Mouse (Mus musculus) spleen, adult 2 months (tissue): ENCODE results near the gene Ndufs2. TPM values are rescaled to one million over a fixed set of nuclear protein-coding genes. Genes with fewer than 3 reads are reported as not detected.
A peak's percentile ranks its signal among the peaks of the same experiment; 100 is the strongest.

Experiments
- DNase-seq, 2 experiments: peaks; one replicate each; pipeline versions ENCODE4 v3.0.0 to v3.0.0-alpha.2; 2012 to 2021; ENCODE audit warnings: low spot score in 2 of 2, low read depth in 1 of 2
- H3K27ac ChIP-seq: fragments of 200-500 bp; 2 replicates; pipeline ENCODE4 v1.5.1; 2012; ENCODE audit warnings: low read length, inconsistent platforms; ENCODE audit not compliant: insufficient read depth
- H3K27me3 ChIP-seq: fragments of 200-500 bp; 2 replicates; pipeline ENCODE4 v1.6.1; 2012; ENCODE audit warnings: mild to moderate bottlenecking, moderate library complexity, low read length, inconsistent platforms; ENCODE audit not compliant: control insufficient read depth, insufficient read depth
- H3K36me3 ChIP-seq: fragments of 200-500 bp; 2 replicates; pipeline ENCODE4 v1.6.1; 2012; ENCODE audit warnings: mild to moderate bottlenecking, low read length, inconsistent platforms; ENCODE audit not compliant: control insufficient read depth, insufficient read depth
- H3K4me1 ChIP-seq: fragments of 200-500 bp; 2 replicates; pipeline ENCODE4 v1.6.1; 2011; ENCODE audit warnings: inconsistent platforms; ENCODE audit not compliant: control insufficient read depth, insufficient read depth, insufficient read length
- H3K4me3 ChIP-seq: fragments of 200-500 bp; 2 replicates; pipeline ENCODE4 v1.5.1; 2011; ENCODE audit warnings: mild to moderate bottlenecking, inconsistent platforms; ENCODE audit not compliant: insufficient read depth, insufficient read length; ENCODE audit errors: extremely low read depth
- CTCF ChIP-seq: fragments of 200-500 bp; IDR thresholded peaks from 2 replicates; pipeline ENCODE4 v1.5.1; 2011; ENCODE audit warnings: mild to moderate bottlenecking, inconsistent platforms; ENCODE audit not compliant: insufficient read depth, insufficient read length, insufficient replicate concordance; ENCODE audit errors: extremely low read depth
- POLR2A ChIP-seq: fragments of 200-500 bp; IDR thresholded peaks from 2 replicates; pipeline ENCODE4 v1.6.1; 2011; ENCODE audit warnings: low read depth, low read length, inconsistent platforms
- WGBS: fragments of 180-500 bp; shearing (Covaris S2); methylation state at CpG from one replicate; pipeline ENCODE4 v1.1.7; 2018; 5-methylcytosine and 5-hydroxymethylcytosine counted together
- polyA plus RNA-seq: library from polyadenylated mRNA; depleted of rRNA; stranded (reverse); fragments of >200 nt; gene quantifications from 2 replicates; pipeline ENCODE4 v1.2.3, GENCODE M21; 2012

The Ndufs2 gene
- polyA plus RNA-seq, 1 experiment: 59.6 TPM

- Histone ChIP-seq H3K36me3 (peaks cover 6% of the 10 kb centered on the region; the same call in 1 of the 2 replicates), H3K4me3 (no peak overlapping the region), H3K4me1 (peaks cover 5% of the 10 kb centered on the region; the same call in 1 of the 2 replicates), H3K27ac (no peak overlapping the region), H3K27me3 (no peaks in the 10 kb centered on the region)
- TF ChIP-seq POLR2A (no peak), CTCF (no peak)
- WGBS: 85% methylated on average over 3 of the region's 3 CpGs
- no peak for DNase-seq
Measured at GRCm38 (mm10) chr1:171230215-171230614, 21.0 kb downstream of the Ndufs2 start.

- WGBS: 88% methylated on average over 6 of the region's 6 CpGs
- no peak for TF ChIP-seq CTCF
- TF ChIP-seq POLR2A: no peak
- Histone ChIP-seq H3K36me3 (peaks cover 1% of the 10 kb centered on the region; the same call in 1 of the 2 replicates), H3K4me1 (peaks cover 5% of the 10 kb centered on the region; the same call in 1 of the 2 replicates), H3K27ac (no peak overlapping the region), H3K4me3 (no peak overlapping the region), H3K27me3 (no peaks in the 10 kb centered on the region)
- no peak for DNase-seq
Measured at GRCm38 (mm10) chr1:171229750-171230149, 21.4 kb downstream of the Ndufs2 start.

- Histone ChIP-seq H3K4me1 (peaks cover 9% of the 10 kb centered on the region; the same call in 1 of the 2 replicates), H3K27ac (no peak overlapping the region), H3K4me3 (no peak overlapping the region), H3K27me3 (no peaks in the 10 kb centered on the region), H3K36me3 (no peaks in the 10 kb centered on the region)
- DNase-seq: no peak
- no peak for TF ChIP-seq CTCF
- TF ChIP-seq POLR2A: no peak
- 68% methylated on average over 1 of the region's 1 CpGs for WGBS
Measured at GRCm38 (mm10) chr1:171227879-171228278, 23.3 kb downstream of the Ndufs2 start.

GRCm38 (mm10) chr1:171226780-171227179, 24.4 kb downstream of the Ndufs2 start:
- H3K27me3 ChIP-seq: no peaks in the 10 kb centered on the region
- WGBS: 59% methylated on average over 4 of the region's 4 CpGs
- peaks cover 6% of the 10 kb centered on the region; the same call in 1 of the 2 replicates for H3K4me1 ChIP-seq
- TF ChIP-seq POLR2A: no peak
- H3K27ac ChIP-seq: no peak overlapping the region
- H3K4me3 ChIP-seq: no peak overlapping the region
- no peaks in the 10 kb centered on the region for H3K36me3 ChIP-seq
- no peak for DNase-seq

GRCm38 (mm10) chr1:171224857-171225256, 26.3 kb downstream of the Ndufs2 start, which contains the start of gene Apoa2:
Gene Apoa2 (plus strand): TSS chr1:171225054.
- Histone ChIP-seq H3K4me1 (peaks cover 11% of the 10 kb centered on the region; the same call in 1 of the 2 replicates), H3K27me3 (no peaks in the 10 kb centered on the region), H3K36me3 (no peaks in the 10 kb centered on the region; the same call in 1 of the 2 replicates), H3K4me3 (no peak within 1 kb of the TSS), H3K27ac (no peak within 1 kb of the TSS)
- no peak for TF ChIP-seq POLR2A
- no peak for TF ChIP-seq CTCF
- no peak for DNase-seq
- WGBS: 95% methylated on average over 5 of the region's 5 CpGs

GRCm38 (mm10) chr1:171223796-171224195, 27.4 kb downstream of the Ndufs2 start:
- DNase-seq: no peak
- no peak overlapping the region for H3K27ac ChIP-seq
- H3K27me3 ChIP-seq: no peaks in the 10 kb centered on the region
- H3K4me3 ChIP-seq: no peak overlapping the region
- WGBS: 91% methylated on average over 2 of the region's 2 CpGs
- TF ChIP-seq POLR2A (no peak), CTCF (no peak)
- H3K36me3 ChIP-seq: peaks cover 4% of the 10 kb centered on the region; the same call in 1 of the 2 replicates
- peaks cover 11% of the 10 kb centered on the region; the same call in 1 of the 2 replicates for H3K4me1 ChIP-seq

- 81% methylated on average over 6 of the region's 6 CpGs for WGBS
- H3K36me3 ChIP-seq: peaks cover 4% of the 10 kb centered on the region; the same call in 1 of the 2 replicates
- no peak for DNase-seq
- TF ChIP-seq POLR2A: no peak
- peaks cover 11% of the 10 kb centered on the region; the same call in 1 of the 2 replicates for H3K4me1 ChIP-seq
- H3K27me3 ChIP-seq: no peaks in the 10 kb centered on the region
- peak overlapping the region; percentile 82; the same call in 1 of the 2 replicates for H3K27ac ChIP-seq
- peak overlapping the region; percentile 65 for H3K4me3 ChIP-seq
Measured at GRCm38 (mm10) chr1:171223168-171223567, 28.0 kb downstream of the Ndufs2 start.
